Mouse (Mus musculus): ENCODE measurements around the gene Proca1. TPM values are rescaled to one million over a fixed set of nuclear protein-coding genes. Genes with fewer than 3 reads are reported as not detected.
A peak's percentile ranks its signal among the peaks of the same experiment; 100 is the strongest.

The Proca1 gene
- polyA plus RNA-seq, 1 experiment from 2014 or later = 1.0 TPM

GRCm38 (mm10) chr11:78156156-78156699 lies 37.0 kb upstream of the Proca1 start:
- Histone ChIP-seq H3K9ac (ENCODE audit: low read length) (no peak overlapping the region), H3K4me3 (ENCODE audit: low read depth, low read length) (no peak overlapping the region), H3K27me3 (ENCODE audit: control insufficient read depth, insufficient read depth, low read length) (no peaks in the 10 kb centered on the region), H3K36me3 (ENCODE audit: control insufficient read depth, insufficient read depth, low read length) (peaks cover 30% of the 10 kb centered on the region), H3K4me2 (no peak overlapping the region), H3K27ac (ENCODE audit: low read depth, low read length) (no peak overlapping the region), H3K4me1 (ENCODE audit: control insufficient read depth, insufficient read depth, low read length) (no peaks in the 10 kb centered on the region), H3K9me3 (ENCODE audit: control insufficient read depth, low read length) (no peaks in the 10 kb centered on the region)
- ATAC-seq (ENCODE audit: low FRiP score) (no peak), DNase-seq (ENCODE audit: low spot score, missing footprints) (no peak)
- WGBS = 76% methylated on average over 6 of the region's 6 CpGs

- Histone ChIP-seq H3K27me3 (ENCODE audit: control insufficient read depth, insufficient read depth, low read length) (no peaks in the 10 kb centered on the region), H3K27ac (ENCODE audit: low read depth, low read length) (no peak overlapping the region), H3K9me3 (ENCODE audit: control insufficient read depth, low read length) (no peaks in the 10 kb centered on the region), H3K36me3 (ENCODE audit: control insufficient read depth, insufficient read depth, low read length) (peaks cover 37% of the 10 kb centered on the region), H3K4me1 (ENCODE audit: control insufficient read depth, insufficient read depth, low read length) (peaks cover 19% of the 10 kb centered on the region), H3K9ac (ENCODE audit: low read length) (no peak overlapping the region), H3K4me2 (no peak overlapping the region), H3K4me3 (ENCODE audit: low read depth, low read length) (no peak overlapping the region)
- peak; percentile 36 for ATAC-seq (ENCODE audit: low FRiP score)
- 37% methylated on average over 2 of the region's 2 CpGs for WGBS
- peak; percentile 97 for DNase-seq (ENCODE audit: low spot score, missing footprints)
Observed at GRCm38 (mm10) chr11:78159096-78159495, 34.1 kb upstream of the Proca1 start.

DNA sequence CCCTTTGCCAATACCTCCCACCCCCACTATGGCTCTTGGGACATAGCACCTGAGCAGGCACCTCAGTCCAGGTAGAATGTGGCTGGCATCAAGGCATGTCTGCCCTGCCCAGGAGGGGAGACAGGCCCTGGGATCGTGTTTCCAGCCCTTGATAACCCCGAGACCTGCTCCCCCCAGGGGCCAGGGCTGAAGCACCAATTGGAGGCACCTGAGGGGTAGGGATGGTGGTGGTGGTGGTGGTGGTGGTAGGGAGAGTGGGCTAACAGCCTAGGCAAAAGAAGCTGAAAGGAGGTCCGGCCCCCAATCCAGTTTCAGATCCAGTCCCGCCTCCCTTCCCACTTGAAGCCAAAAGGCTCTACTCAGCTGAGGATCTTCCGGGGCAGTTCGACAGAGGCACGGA lies 33.6 kb upstream of the Proca1 start:
- Histone ChIP-seq H3K4me2 (no peak overlapping the region), H3K36me3 (ENCODE audit: control insufficient read depth, insufficient read depth, low read length) (peaks cover 34% of the 10 kb centered on the region), H3K4me1 (ENCODE audit: control insufficient read depth, insufficient read depth, low read length) (peaks cover 19% of the 10 kb centered on the region), H3K4me3 (ENCODE audit: low read depth, low read length) (no peak overlapping the region), H3K9ac (ENCODE audit: low read length) (no peak overlapping the region), H3K9me3 (ENCODE audit: control insufficient read depth, low read length) (no peaks in the 10 kb centered on the region), H3K27me3 (ENCODE audit: control insufficient read depth, insufficient read depth, low read length) (no peaks in the 10 kb centered on the region), H3K27ac (ENCODE audit: low read depth, low read length) (no peak overlapping the region)
- 82% methylated on average over 7 of the region's 7 CpGs for whole genome bisulfite sequencing
- no peak for DNase-seq (ENCODE audit: low spot score, missing footprints)
- no peak for ATAC-seq (ENCODE audit: low FRiP score)

DNA sequence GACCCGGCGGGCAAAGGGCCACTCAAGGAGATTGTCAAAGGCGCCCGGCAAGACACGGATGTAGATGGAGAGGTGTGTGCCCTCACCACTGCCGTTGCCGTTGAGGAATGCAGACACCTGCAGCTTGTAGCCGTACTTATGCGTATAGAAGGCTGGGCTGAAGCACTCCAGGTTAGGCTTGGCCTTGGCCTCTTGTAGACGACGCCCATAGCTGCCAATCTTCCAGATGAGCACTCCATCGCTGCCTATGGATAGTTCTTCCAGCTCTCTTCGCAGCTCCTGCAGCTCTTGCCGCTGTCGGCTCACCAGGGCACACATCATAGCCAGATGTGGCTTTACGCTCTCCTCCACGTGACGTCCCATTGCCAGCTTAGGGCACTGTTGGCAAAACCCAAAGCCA lies 33.0 kb upstream of the Proca1 start:
- WGBS = 92% methylated on average over 18 of the region's 18 CpGs
- H3K9ac ChIP-seq (ENCODE audit: low read length) = no peak overlapping the region
- peaks cover 30% of the 10 kb centered on the region for H3K36me3 ChIP-seq (ENCODE audit: control insufficient read depth, insufficient read depth, low read length)
- no peak overlapping the region for H3K4me2 ChIP-seq
- no peaks in the 10 kb centered on the region for H3K27me3 ChIP-seq (ENCODE audit: control insufficient read depth, insufficient read depth, low read length)
- DNase-seq (ENCODE audit: low spot score, missing footprints) (no peak), ATAC-seq (ENCODE audit: low FRiP score) (no peak)
- H3K4me1 ChIP-seq (ENCODE audit: control insufficient read depth, insufficient read depth, low read length) = peaks cover 19% of the 10 kb centered on the region
- no peaks in the 10 kb centered on the region for H3K9me3 ChIP-seq (ENCODE audit: control insufficient read depth, low read length)
- no peak overlapping the region for H3K27ac ChIP-seq (ENCODE audit: low read depth, low read length)
- no peak overlapping the region for H3K4me3 ChIP-seq (ENCODE audit: low read depth, low read length)

- H3K27ac ChIP-seq (ENCODE audit: low read depth, low read length) = no peak overlapping the region
- ATAC-seq (ENCODE audit: low FRiP score) = no peak
- H3K27me3 ChIP-seq (ENCODE audit: control insufficient read depth, insufficient read depth, low read length) = no peaks in the 10 kb centered on the region
- no peak for DNase-seq (ENCODE audit: low spot score, missing footprints)
- H3K4me1 ChIP-seq (ENCODE audit: control insufficient read depth, insufficient read depth, low read length) = peaks cover 19% of the 10 kb centered on the region
- 92% methylated on average over 3 of the region's 3 CpGs for WGBS
- H3K4me3 ChIP-seq (ENCODE audit: low read depth, low read length) = no peak overlapping the region
- no peak overlapping the region for H3K4me2 ChIP-seq
- H3K9me3 ChIP-seq (ENCODE audit: control insufficient read depth, low read length) = no peaks in the 10 kb centered on the region
- H3K36me3 ChIP-seq (ENCODE audit: control insufficient read depth, insufficient read depth, low read length) = peaks cover 30% of the 10 kb centered on the region
- H3K9ac ChIP-seq (ENCODE audit: low read length) = no peak overlapping the region
Observed at GRCm38 (mm10) chr11:78160675-78161074, 32.5 kb upstream of the Proca1 start.

DNA sequence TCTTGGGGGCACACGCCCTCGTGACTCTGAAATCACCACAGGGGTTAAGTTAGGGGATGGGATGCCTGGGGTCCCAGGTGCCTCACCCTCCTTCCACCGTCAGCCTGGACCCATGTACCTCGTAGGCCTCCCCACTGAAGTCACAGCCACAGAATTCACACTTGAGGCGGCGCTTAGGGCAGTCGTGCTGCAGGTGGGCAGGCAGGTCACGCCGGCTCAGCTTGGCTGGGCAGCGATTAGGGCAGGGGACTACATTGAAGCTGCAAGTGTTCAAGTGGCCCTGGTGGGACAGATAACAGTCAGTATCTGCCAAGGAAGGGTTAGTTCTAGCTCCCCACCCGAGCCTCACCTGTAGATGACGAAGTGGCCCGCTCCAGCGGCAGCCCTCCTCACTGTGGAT lies 32.0 kb upstream of the Proca1 start:
- Histone ChIP-seq H3K36me3 (ENCODE audit: control insufficient read depth, insufficient read depth, low read length) (peaks cover 30% of the 10 kb centered on the region), H3K9me3 (ENCODE audit: control insufficient read depth, low read length) (no peaks in the 10 kb centered on the region), H3K4me3 (ENCODE audit: low read depth, low read length) (no peak overlapping the region), H3K9ac (ENCODE audit: low read length) (no peak overlapping the region), H3K4me2 (no peak overlapping the region), H3K4me1 (ENCODE audit: control insufficient read depth, insufficient read depth, low read length) (peaks cover 24% of the 10 kb centered on the region), H3K27ac (ENCODE audit: low read depth, low read length) (no peak overlapping the region), H3K27me3 (ENCODE audit: control insufficient read depth, insufficient read depth, low read length) (no peaks in the 10 kb centered on the region)
- ATAC-seq (ENCODE audit: low FRiP score) (no peak), DNase-seq (ENCODE audit: low spot score, missing footprints) (no peak)
- 93% methylated on average over 14 of the region's 14 CpGs for WGBS

DNA sequence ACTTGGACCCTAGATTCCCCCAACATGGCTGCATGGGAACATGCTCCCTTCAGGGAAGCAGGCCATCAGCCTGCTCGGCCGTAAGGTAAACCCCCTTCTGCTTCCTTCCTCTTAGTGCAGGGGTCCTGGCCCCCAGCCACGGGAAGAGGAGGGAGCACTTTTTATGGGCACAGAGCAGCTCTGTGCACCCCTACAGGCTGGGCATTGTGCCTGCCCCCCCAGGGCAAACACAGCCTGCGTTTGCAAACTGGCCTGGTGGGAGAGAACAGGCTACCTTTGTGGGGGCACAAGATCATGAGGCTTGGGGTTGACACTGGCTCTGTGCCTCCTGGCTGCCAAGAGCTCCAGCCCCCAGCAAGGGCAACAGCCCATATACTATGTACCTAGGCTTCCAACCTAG lies 31.2 kb upstream of the Proca1 start:
- Histone ChIP-seq H3K4me1 (ENCODE audit: control insufficient read depth, insufficient read depth, low read length) (peaks cover 26% of the 10 kb centered on the region), H3K4me3 (ENCODE audit: low read depth, low read length) (no peak overlapping the region), H3K9ac (ENCODE audit: low read length) (no peak overlapping the region), H3K27ac (ENCODE audit: low read depth, low read length) (no peak overlapping the region), H3K4me2 (no peak overlapping the region), H3K36me3 (ENCODE audit: control insufficient read depth, insufficient read depth, low read length) (peaks cover 30% of the 10 kb centered on the region), H3K27me3 (ENCODE audit: control insufficient read depth, insufficient read depth, low read length) (no peaks in the 10 kb centered on the region), H3K9me3 (ENCODE audit: control insufficient read depth, low read length) (no peaks in the 10 kb centered on the region)
- ATAC-seq (ENCODE audit: low FRiP score) (no peak), DNase-seq (ENCODE audit: low spot score, missing footprints) (no peak)
- WGBS = 72% methylated on average over 4 of the region's 4 CpGs

DNA sequence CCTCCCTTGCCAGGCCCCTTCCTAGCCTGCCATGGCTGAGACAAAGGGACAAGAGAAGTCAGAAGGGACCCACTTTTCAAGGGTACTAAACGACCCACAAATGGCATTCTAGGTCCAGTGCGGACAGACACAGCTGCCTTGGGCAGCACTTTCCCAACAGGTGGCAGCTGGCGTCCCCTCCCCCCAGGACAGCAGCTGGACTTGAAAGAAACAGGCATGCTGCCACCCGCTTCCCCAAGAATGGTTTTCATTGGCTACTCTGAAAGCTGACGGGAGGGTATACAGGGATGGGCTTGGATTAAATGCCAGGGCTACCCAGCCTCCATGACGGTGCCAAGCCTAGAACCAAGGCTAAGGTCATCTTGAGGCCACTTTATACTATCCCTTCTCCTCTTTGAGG lies 30.7 kb upstream of the Proca1 start:
- DNase-seq (ENCODE audit: low spot score, missing footprints) (no peak), ATAC-seq (ENCODE audit: low FRiP score) (no peak)
- H3K9ac ChIP-seq (ENCODE audit: low read length) = no peak overlapping the region; the same call in 1 of the 2 replicates
- H3K4me2 ChIP-seq = peak overlapping the region; percentile 75
- H3K27ac ChIP-seq (ENCODE audit: low read depth, low read length) = no peak overlapping the region
- H3K9me3 ChIP-seq (ENCODE audit: control insufficient read depth, low read length) = no peaks in the 10 kb centered on the region
- H3K36me3 ChIP-seq (ENCODE audit: control insufficient read depth, insufficient read depth, low read length) = peaks cover 30% of the 10 kb centered on the region
- WGBS = 84% methylated on average over 6 of the region's 6 CpGs
- H3K4me1 ChIP-seq (ENCODE audit: control insufficient read depth, insufficient read depth, low read length) = peaks cover 26% of the 10 kb centered on the region
- H3K4me3 ChIP-seq (ENCODE audit: low read depth, low read length) = peak overlapping the region; percentile 97; the same call in 1 of the 2 replicates
- no peaks in the 10 kb centered on the region for H3K27me3 ChIP-seq (ENCODE audit: control insufficient read depth, insufficient read depth, low read length)

DNA sequence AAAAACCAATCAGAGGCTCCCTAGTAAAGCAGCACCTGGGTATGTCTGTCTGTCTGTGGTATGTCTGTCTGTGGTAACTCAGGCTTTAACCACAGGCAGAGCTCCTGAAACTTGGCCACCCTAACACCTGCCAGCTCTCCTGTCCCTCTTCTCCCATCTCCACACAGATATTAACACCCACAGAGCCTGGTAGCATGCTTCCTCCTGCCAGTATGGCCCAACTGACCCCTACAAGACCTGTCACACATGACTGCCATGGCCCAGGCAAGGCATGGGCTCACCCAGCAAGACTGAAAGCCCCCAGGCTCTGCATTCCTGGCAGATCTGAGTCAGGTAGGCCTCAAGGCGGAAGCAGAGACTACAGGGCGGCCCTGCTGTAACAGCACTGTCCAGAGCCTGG lies 30.1 kb upstream of the Proca1 start:
- H3K9me3 ChIP-seq (ENCODE audit: control insufficient read depth, low read length) = no peaks in the 10 kb centered on the region
- H3K27ac ChIP-seq (ENCODE audit: low read depth, low read length) = peak overlapping the region; percentile 99; the same call in 1 of the 2 replicates
- peaks cover 26% of the 10 kb centered on the region for H3K36me3 ChIP-seq (ENCODE audit: control insufficient read depth, insufficient read depth, low read length)
- H3K4me1 ChIP-seq (ENCODE audit: control insufficient read depth, insufficient read depth, low read length) = peaks cover 26% of the 10 kb centered on the region
- 92% methylated on average over 2 of the region's 2 CpGs for WGBS
- H3K4me2 ChIP-seq = peak overlapping the region; percentile 75
- DNase-seq (ENCODE audit: low spot score, missing footprints) (no peak), ATAC-seq (ENCODE audit: low FRiP score) (no peak)
- H3K4me3 ChIP-seq (ENCODE audit: low read depth, low read length) = peak overlapping the region; percentile 97
- H3K9ac ChIP-seq (ENCODE audit: low read length) = peak overlapping the region; percentile 96; the same call in 1 of the 2 replicates
- no peaks in the 10 kb centered on the region for H3K27me3 ChIP-seq (ENCODE audit: control insufficient read depth, insufficient read depth, low read length)

Measured in midbrain, embryonic 11.5 days (tissue).